ENCODE assay signal across 16 mouse cellular contexts in genomic region chr7:127066317-127066716, GRCm38 (mm10). TPM values are rescaled to one million over a fixed set of nuclear protein-coding genes. Genes with fewer than 3 reads are reported as not detected.
DNase-seq lines count a peak whose midpoint lies in the region.
"Had no signal": no experiment of that assay in that cellular context is flagged by ENCODE, and none has a peak within 500 bp of the region (broad histone marks: within the 10 kb centered on the region; RNA-seq: fewer than 3 reads in every experiment).

No protein-coding gene starts in this region.

- intact Hi-C loops in heart, postnatal 10 days (cut with DNase I), result no loop called here

- peak; percentile 48 to 82 for DNase-seq in adrenal gland, adult (ENCODE audit: inconsistent age in 2 of 2, low spot score in 1 of 2)
- no peak for DNase-seq in adrenal gland, postnatal 4 days (ENCODE audit: low spot score in 2 of 2)
- peak; percentile 33 for DNase-seq in adrenal gland, adult 8-10 months
- peak; percentile 58 to 66 for DNase-seq in adrenal gland, postnatal 36 days
- no peak for DNase-seq in heart, postnatal 10 days
- no peak for DNase-seq in urinary bladder, postnatal 25 days (ENCODE audit: low spot score)
- DNase-seq in ovary, postnatal 36 days (ENCODE audit: low spot score), result no peak
- DNase-seq: cerebellum, adult 18-20 months; cerebellum, adult 9-11 months; cerebellum, postnatal 36 days; forebrain, postnatal 0 days; gastrocnemius, adult 2 months; gastrocnemius, postnatal 25 days; heart, postnatal 4 days; kidney, adult 11 months had no signal

RNA-seq across cellular contexts. Expression of gene Zg16, which starts 20.8 kb away (rescaled TPM):
- 100 to 1,000 TPM in 1 of 2 experiments, not detected in 1; 137 TPM for total RNA-seq in adrenal gland, postnatal 4 days (2021)
- not detected for total RNA-seq in adrenal gland, adult 8-10 months (2022)
- not detected for total RNA-seq in adrenal gland, postnatal 36 days (2021)
- total RNA-seq in heart, postnatal 10 days (2021), result not detected
- total RNA-seq: forebrain, postnatal 0 days; gastrocnemius, adult 2 months; gastrocnemius, postnatal 25 days; heart, adult 8-10 months; heart, postnatal 4 days had no signal

RNA-seq across cellular contexts. Expression of gene Kif22, which starts 24.0 kb away (rescaled TPM):
- total RNA-seq in adrenal gland, postnatal 4 days (2021), result 10 to 100 TPM; 45.2 to 45.9 TPM
- total RNA-seq in adrenal gland, adult 8-10 months (2022), result 1 to 10 TPM; 1.5 to 3.6 (median 1.8) TPM
- 1 to 10 TPM; 5.7 to 6.8 TPM for total RNA-seq in adrenal gland, postnatal 36 days (2021)
- 10 to 100 TPM; 15.3 to 17.6 TPM for total RNA-seq in heart, postnatal 10 days (2021)

RNA-seq across cellular contexts. Expression of gene AI467606, which starts 24.8 kb away (rescaled TPM):
- total RNA-seq in adrenal gland, postnatal 4 days (2021), result 1 to 10 TPM; 1.9 to 2.0 TPM
- total RNA-seq in adrenal gland, adult 8-10 months (2022), result 1 to 10 TPM; 1.4 to 1.8 (median 1.5) TPM
- total RNA-seq in adrenal gland, postnatal 36 days (2021), result 1 to 10 TPM in 1 of 2 experiments, under 1 TPM in 1; 0.89 to 1.1 TPM
- 1 to 10 TPM in 1 of 2 experiments, under 1 TPM in 1; 0.94 to 1.5 TPM for total RNA-seq in heart, postnatal 10 days (2021)

RNA-seq across cellular contexts. Expression of gene Maz, which starts 39.5 kb away (rescaled TPM):
- 100 to 1,000 TPM; 240 to 256 TPM for total RNA-seq in adrenal gland, postnatal 4 days (2021)
- 100 to 1,000 TPM in 3 of 4 experiments, 10 to 100 TPM in 1; 99.9 to 123 (median 111) TPM for total RNA-seq in adrenal gland, adult 8-10 months (2022)
- total RNA-seq in adrenal gland, postnatal 36 days (2021), result 100 to 1,000 TPM; 120 to 126 TPM
- total RNA-seq in heart, postnatal 10 days (2021), result 100 to 1,000 TPM; 106 to 113 TPM

RNA-seq across cellular contexts. Expression of gene Prrt2, which starts 45.3 kb away (rescaled TPM):
- total RNA-seq in adrenal gland, postnatal 4 days (2021), result 10 to 100 TPM in 1 of 2 experiments, 1 to 10 TPM in 1; 7.4 to 11.1 TPM
- 1 to 10 TPM; 2.4 to 8.7 (median 6.4) TPM for total RNA-seq in adrenal gland, adult 8-10 months (2022)
- 1 to 10 TPM; 1.9 to 2.9 TPM for total RNA-seq in adrenal gland, postnatal 36 days (2021)
- 1 to 10 TPM; 1.0 to 2.3 TPM for total RNA-seq in heart, postnatal 10 days (2021)

Comparison
In these comparisons a context has a peak if more than half of its experiments do, and no peak if none do; other contexts are left out.
1. DNase-seq: peak in adrenal gland, adult (2 of 2), adrenal gland, adult 8-10 months (single experiment) and adrenal gland, postnatal 36 days (2 of 2); none in adrenal gland, postnatal 4 days (0 of 2), heart, postnatal 10 days (0 of 2), urinary bladder, postnatal 25 days (single experiment) and ovary, postnatal 36 days (single experiment).